Mouse (Mus musculus): Measurements from ENCODE around the gene Prr23a1. TPM values are rescaled to one million over a fixed set of nuclear protein-coding genes. Genes with fewer than 3 reads are reported as not detected.

The Prr23a1 gene
- polyA plus RNA-seq, 1 experiment from 2014 or later = not detected

DNA sequence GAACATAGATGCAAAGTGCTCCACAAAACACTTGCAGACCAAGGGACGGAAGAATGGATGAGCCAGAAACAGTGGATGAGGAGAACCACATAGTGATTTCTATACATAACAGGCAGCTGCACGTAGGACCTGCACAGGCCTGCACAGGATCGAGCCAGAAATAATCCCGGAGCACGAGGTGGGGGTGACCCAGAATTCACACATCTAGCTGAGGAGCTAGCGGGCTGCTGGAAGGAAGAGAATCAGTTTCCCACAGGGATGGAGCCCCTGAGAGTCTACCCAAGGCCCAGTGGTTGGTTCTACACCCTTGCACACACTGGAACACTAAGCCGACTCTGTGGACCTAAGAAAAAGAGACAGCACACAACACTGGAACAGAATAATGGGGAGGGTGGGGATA is 18.5 kb upstream of the Prr23a1 start:
- Histone ChIP-seq H3K27me3 (replicated peaks) (no peaks in the 10 kb centered on the region), H3K4me3 (no peak overlapping the region), H3K9ac (no peak overlapping the region), H3K4me1 (no peaks in the 10 kb centered on the region), H3K36me3 (replicated peaks) (no peaks in the 10 kb centered on the region), H3K9me3 (peaks cover 3% of the 10 kb centered on the region; the same call in 1 of the 2 replicates), H3K4me2 (no peak overlapping the region), H3K27ac (no peak overlapping the region)
- ATAC-seq (replicated peaks) = no peak
- 89% methylated on average over 7 of the region's 7 CpGs for WGBS

DNA sequence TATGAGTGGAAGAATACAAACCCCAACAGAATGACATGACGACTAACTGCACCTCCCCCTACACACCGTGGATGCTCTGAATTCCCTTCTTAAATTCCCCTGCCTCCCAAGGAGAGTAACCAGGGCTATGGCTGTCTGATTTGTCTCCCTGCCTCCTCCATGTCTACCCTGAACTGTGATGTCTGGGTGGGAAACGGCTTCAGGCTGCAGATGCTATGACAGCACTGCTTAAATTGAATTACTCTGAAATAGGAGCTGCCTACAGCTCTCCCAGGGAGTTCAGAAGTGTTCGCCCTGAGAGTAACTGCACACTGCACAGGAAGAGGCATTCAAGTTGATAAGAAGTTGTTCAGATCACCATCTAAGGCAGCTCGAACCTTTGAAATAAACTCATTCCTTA is 12.8 kb upstream of the Prr23a1 start:
- Histone ChIP-seq H3K9ac (no peak overlapping the region), H3K27me3 (replicated peaks) (no peaks in the 10 kb centered on the region), H3K27ac (no peak overlapping the region), H3K36me3 (replicated peaks) (no peaks in the 10 kb centered on the region), H3K4me1 (no peaks in the 10 kb centered on the region), H3K4me2 (no peak overlapping the region), H3K9me3 (peaks cover 3% of the 10 kb centered on the region; the same call in 1 of the 2 replicates), H3K4me3 (no peak overlapping the region)
- 66% methylated on average over 5 of the region's 5 CpGs for WGBS
- ATAC-seq (replicated peaks) = no peak

DNA sequence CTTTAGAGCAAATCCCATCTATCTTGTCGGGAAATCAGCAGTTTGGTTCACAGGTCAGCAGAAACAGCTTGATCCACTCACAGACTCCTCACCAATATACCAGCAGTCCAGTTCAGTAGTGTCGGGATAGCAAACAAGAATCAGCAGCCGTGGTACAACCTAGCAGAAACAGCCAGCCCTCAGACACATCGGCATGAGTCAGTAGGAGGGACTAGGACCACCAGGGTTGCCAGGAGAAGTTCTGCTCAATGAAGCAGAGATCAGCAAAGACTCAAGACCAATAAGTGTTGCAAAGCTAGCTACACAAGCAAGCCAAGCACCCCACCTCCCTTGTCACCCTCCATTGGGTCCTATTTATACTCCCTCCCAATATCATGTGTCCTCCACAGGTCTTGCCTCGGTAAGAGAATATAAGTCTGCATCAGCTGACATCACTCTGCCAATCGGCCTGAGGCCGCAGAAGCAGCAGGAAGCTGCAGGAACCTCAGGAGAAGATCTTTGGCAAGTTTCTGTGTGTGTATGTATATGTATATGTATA is 4.7 kb upstream of the Prr23a1 start:
- no peak for ATAC-seq (replicated peaks)
- no peak overlapping the region for H3K4me2 ChIP-seq
- no peak overlapping the region for H3K4me3 ChIP-seq
- WGBS = 83% methylated on average over 7 of the region's 7 CpGs
- no peak overlapping the region for H3K9ac ChIP-seq
- H3K9me3 ChIP-seq = no peaks in the 10 kb centered on the region
- no peak overlapping the region for H3K27ac ChIP-seq
- no peaks in the 10 kb centered on the region for H3K36me3 ChIP-seq (replicated peaks)
- no peaks in the 10 kb centered on the region for H3K4me1 ChIP-seq
- no peaks in the 10 kb centered on the region for H3K27me3 ChIP-seq (replicated peaks)

DNA sequence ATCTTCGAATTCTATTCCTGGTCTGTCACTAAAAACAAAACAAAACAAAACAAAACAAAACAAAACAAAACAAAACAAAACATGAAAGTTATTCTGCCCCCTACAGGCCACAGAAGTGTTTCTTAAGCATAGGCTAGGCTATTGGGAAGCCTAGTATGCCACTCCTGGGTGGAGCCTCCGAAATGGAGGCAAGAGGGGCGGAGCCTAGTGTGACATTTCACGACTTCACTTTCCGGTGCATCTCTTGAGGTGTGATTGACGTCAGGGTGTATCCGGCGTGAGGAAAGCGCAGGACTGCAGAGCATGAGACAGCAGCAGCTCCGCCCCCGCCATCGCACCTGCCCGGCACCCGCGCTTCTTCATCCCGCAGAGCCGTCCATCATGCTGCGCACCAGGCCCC is 13.9 kb downstream of the Prr23a1 start, which contains the start of gene Prr23a2:
Prr23a2 (plus strand) TSS at position 285 of the 400 bp plus-strand sequence.
- H3K27ac ChIP-seq = no peak within 1 kb of the TSS
- H3K4me3 ChIP-seq = no peak within 1 kb of the TSS
- no peaks in the 10 kb centered on the region for H3K27me3 ChIP-seq (replicated peaks)
- H3K4me2 ChIP-seq = no peak within 1 kb of the TSS
- H3K4me1 ChIP-seq = no peaks in the 10 kb centered on the region
- ATAC-seq (replicated peaks) = no peak
- WGBS = 77% methylated on average over 18 of the region's 18 CpGs
- no peaks in the 10 kb centered on the region for H3K9me3 ChIP-seq
- H3K9ac ChIP-seq = no peak within 1 kb of the TSS
- H3K36me3 ChIP-seq (replicated peaks) = no peaks in the 10 kb centered on the region

DNA sequence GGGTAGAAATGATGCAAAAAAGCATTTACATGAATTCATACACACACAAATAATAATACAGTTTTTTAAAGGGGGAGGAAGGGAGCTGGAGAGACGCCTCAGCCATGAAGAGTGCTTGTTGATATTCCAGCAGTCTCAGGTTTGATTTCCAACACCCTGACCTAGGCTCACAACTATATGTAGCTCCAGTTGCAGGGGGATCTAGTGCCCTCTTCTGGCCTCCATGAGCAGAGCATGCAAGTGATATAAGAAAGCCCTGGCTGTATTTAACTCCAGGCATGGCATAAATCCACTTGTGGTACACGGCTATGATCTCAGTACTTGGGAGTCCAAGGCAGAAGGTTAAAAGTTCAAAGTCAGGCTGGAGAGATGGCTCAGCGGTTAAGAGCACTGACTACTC is 21.2 kb downstream of the Prr23a1 start:
- no peak for ATAC-seq (replicated peaks)
- 69% methylated on average over 3 of the region's 3 CpGs for WGBS
- no peaks in the 10 kb centered on the region for H3K9me3 ChIP-seq
- H3K36me3 ChIP-seq (replicated peaks) = no peaks in the 10 kb centered on the region
- H3K4me2 ChIP-seq = no peak overlapping the region
- H3K4me1 ChIP-seq = no peaks in the 10 kb centered on the region
- no peaks in the 10 kb centered on the region for H3K27me3 ChIP-seq (replicated peaks)
- H3K9ac ChIP-seq = no peak overlapping the region
- H3K27ac ChIP-seq = no peak overlapping the region
- no peak overlapping the region for H3K4me3 ChIP-seq

DNA sequence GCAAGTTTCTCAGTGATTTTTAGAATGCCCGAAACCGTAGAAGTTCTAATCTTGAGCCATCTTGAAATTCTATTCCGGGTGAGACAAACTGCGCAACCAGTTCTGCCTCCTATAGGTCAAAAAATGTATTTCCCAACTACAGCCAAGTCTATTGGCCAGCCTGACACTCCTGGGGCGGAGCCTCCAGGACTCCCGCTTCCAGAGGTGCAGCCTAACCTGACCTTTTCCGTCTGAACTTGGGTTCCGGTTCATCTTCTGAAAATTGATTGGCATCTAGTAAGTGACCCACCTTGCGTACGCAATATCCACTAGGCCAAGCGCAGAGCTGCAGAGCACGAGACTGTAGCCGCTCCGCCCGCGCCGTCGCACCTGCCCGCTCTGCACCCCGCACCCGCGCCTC is 22.3 kb downstream of the Prr23a1 start, which contains the start of gene Prr23a3:
Prr23a3 (plus strand) TSS at position 197 of the 400 bp plus-strand sequence.
- H3K9me3 ChIP-seq = no peaks in the 10 kb centered on the region
- H3K4me3 ChIP-seq = no peak within 1 kb of the TSS
- no peaks in the 10 kb centered on the region for H3K36me3 ChIP-seq (replicated peaks)
- H3K27me3 ChIP-seq (replicated peaks) = no peaks in the 10 kb centered on the region
- ATAC-seq (replicated peaks) = no peak
- H3K9ac ChIP-seq = no peak within 1 kb of the TSS
- 59% methylated on average over 22 of the region's 22 CpGs for WGBS
- no peak within 1 kb of the TSS for H3K27ac ChIP-seq
- no peaks in the 10 kb centered on the region for H3K4me1 ChIP-seq
- no peak within 1 kb of the TSS for H3K4me2 ChIP-seq

Other genes with a start within 250 kb of the Prr23a1 start
- gene Mrps22, start 240.8 kb upstream of the Prr23a1 start, polyA plus RNA-seq (2015; fragmentation: Nextera tagmentation; extraction: Ambion mirVana) = 49.8 and 52.0 TPM in 2 replicates
- gene Prr23a2, start 14.0 kb downstream of the Prr23a1 start, polyA plus RNA-seq (2015; fragmentation: Nextera tagmentation; extraction: Ambion mirVana) = not detected in 2 replicates
- gene Prr23a3, start 22.3 kb downstream of the Prr23a1 start, polyA plus RNA-seq (2015; fragmentation: Nextera tagmentation; extraction: Ambion mirVana) = 0.15 TPM in 1 of 2 replicates, not detected in the other
- not detected in 2 replicates for gene 7420426K07Rik, start 60.6 kb downstream of the Prr23a1 start, polyA plus RNA-seq (2015; fragmentation: Nextera tagmentation; extraction: Ambion mirVana)
- 0.61 and 0.75 TPM in 2 replicates for gene Foxl2, start 112.8 kb downstream of the Prr23a1 start, polyA plus RNA-seq (2015; fragmentation: Nextera tagmentation; extraction: Ambion mirVana)
- gene Faim, start 143.9 kb downstream of the Prr23a1 start, polyA plus RNA-seq (2015; fragmentation: Nextera tagmentation; extraction: Ambion mirVana) = 110 and 115 TPM in 2 replicates
- 0.11 and 0.18 TPM in 2 replicates for gene Gm1123, start 193.2 kb downstream of the Prr23a1 start, polyA plus RNA-seq (2015; fragmentation: Nextera tagmentation; extraction: Ambion mirVana)

Data from midbrain, embryonic 15.5 days (tissue).